Mouse (Mus musculus) hindbrain, embryonic 11.5 days (tissue): ENCODE data around the gene Gm28048. TPM values are rescaled to one million over a fixed set of nuclear protein-coding genes. Genes with fewer than 3 reads are reported as not detected.
A peak's percentile ranks its signal among the peaks of the same experiment; 100 is the strongest.

Source experiments
- ATAC-seq: fragments of 200-750 bp; cut with Nextera tagmentation; 2 replicates; pipeline ENCODE4 v1.8.0; 2017; ENCODE audit warnings: mild to moderate bottlenecking, moderate TSS enrichment, moderate library complexity; ENCODE audit not compliant: low FRiP score
- DNase-seq: peaks from one replicate; pipeline ENCODE4 v3.0.0-alpha.2; 2015; ENCODE audit warnings: low spot score
- H3K27ac ChIP-seq: fragments of 300-500 bp; sonication (generic); 2 replicates; pipeline ENCODE4 v1.5.1; 2014; ENCODE audit warnings: mild to moderate bottlenecking, low read depth, low read length
- H3K27me3 ChIP-seq: fragments of 300-500 bp; sonication (generic); 2 replicates; pipeline ENCODE4 v1.6.1; 2014; ENCODE audit warnings: mild to moderate bottlenecking, low read length, moderate library complexity, mixed read lengths; ENCODE audit not compliant: control insufficient read depth, insufficient read depth
- H3K36me3 ChIP-seq: fragments of 300-500 bp; sonication (generic); 2 replicates; pipeline ENCODE4 v1.6.1; 2014; ENCODE audit warnings: mild to moderate bottlenecking, low read length, moderate library complexity, mixed read lengths; ENCODE audit not compliant: control insufficient read depth, insufficient read depth
- H3K4me1 ChIP-seq: fragments of 300-500 bp; sonication (generic); replicated peaks from 2 replicates; pipeline ENCODE4 v1.6.1; 2014; ENCODE audit warnings: low read length, mixed read lengths; ENCODE audit not compliant: control insufficient read depth, insufficient read depth
- H3K4me2 ChIP-seq: fragments of 300-500 bp; sonication (generic); replicated peaks from 2 replicates; pipeline ENCODE4 v1.6.1; 2014; ENCODE audit warnings: mild to moderate bottlenecking, low read depth, low read length
- H3K4me3 ChIP-seq: fragments of 300-500 bp; sonication (generic); 2 replicates; pipeline ENCODE4 v1.5.1; 2014; ENCODE audit warnings: low read depth, low read length
- H3K9ac ChIP-seq: fragments of 300-500 bp; sonication (generic); 2 replicates; pipeline ENCODE4 v1.6.1; 2014; ENCODE audit warnings: low read depth, low read length
- H3K9me3 ChIP-seq: fragments of 300-500 bp; sonication (generic); 2 replicates; pipeline ENCODE4 v1.6.1; 2016; ENCODE audit warnings: low read length; ENCODE audit not compliant: control insufficient read depth
- WGBS: fragments of 180-500 bp; shearing (Covaris S2); extraction: QIAGEN DNeasy Blood & Tissue Kit; methylation state at CpG from one replicate; pipeline ENCODE4 v1.1.7; 2014; 5-methylcytosine and 5-hydroxymethylcytosine counted together
- polyA plus RNA-seq: library from polyadenylated mRNA; unstranded; fragments of >200 nt; fragmentation: Nextera tagmentation; extraction: Ambion mirVana; gene quantifications from 2 replicates; pipeline ENCODE4 v1.2.1, GENCODE M21; 2014

Gm28048 gene
- polyA plus RNA-seq, 1 experiment from 2014 or later = 4.8 TPM

DNA sequence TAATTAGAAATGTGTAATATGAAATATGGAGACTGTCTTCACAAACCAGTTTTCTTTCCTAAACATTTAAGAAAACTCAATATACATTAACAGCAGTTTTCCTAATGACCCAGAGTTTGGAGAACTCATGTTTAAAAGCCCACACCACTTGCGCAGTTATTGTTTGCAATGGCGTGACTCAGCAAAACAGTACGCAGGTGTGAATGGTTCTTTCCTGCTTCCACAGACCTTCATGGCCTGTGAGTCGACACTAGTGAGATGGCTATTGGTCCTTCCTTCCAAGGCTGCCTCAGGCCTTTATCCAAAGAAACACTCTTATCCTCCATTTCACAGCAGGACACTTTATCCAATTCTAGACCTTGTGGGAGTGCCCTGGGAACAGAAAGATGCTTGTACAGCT is 84.2 kb downstream of the Gm28048 start:
- no peaks in the 10 kb centered on the region for H3K4me1 ChIP-seq
- 95% methylated on average over 4 of the region's 4 CpGs for WGBS
- no peak overlapping the region for H3K4me2 ChIP-seq
- no peaks in the 10 kb centered on the region for H3K9me3 ChIP-seq
- no peak overlapping the region for H3K27ac ChIP-seq
- H3K27me3 ChIP-seq = no peaks in the 10 kb centered on the region
- no peak for ATAC-seq
- H3K4me3 ChIP-seq = no peak overlapping the region
- no peak for DNase-seq
- H3K9ac ChIP-seq = no peak overlapping the region
- no peaks in the 10 kb centered on the region; the same call in 1 of the 2 replicates for H3K36me3 ChIP-seq

DNA sequence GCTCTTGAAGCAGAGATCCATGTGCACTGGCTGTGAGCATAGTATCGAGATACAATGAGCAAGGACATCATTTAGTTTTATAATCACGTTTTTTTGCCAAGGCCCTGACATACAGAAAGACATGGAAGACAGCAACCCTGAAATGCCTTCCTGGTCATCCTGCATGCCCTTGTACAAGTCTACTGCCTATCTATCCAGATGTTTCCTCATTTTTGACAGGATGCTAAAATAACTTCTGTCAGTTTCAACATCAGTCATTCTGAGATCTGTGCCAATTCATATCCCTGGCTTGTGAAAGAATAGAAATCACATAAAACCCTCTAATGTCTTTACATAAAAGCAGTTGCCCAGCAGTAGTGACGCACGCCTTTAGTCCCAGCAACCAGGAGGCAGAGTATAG is 84.8 kb downstream of the Gm28048 start:
- Histone ChIP-seq H3K27ac (no peak overlapping the region), H3K4me2 (no peak overlapping the region), H3K4me3 (no peak overlapping the region), H3K9me3 (no peaks in the 10 kb centered on the region), H3K36me3 (no peaks in the 10 kb centered on the region; the same call in 1 of the 2 replicates), H3K4me1 (no peaks in the 10 kb centered on the region), H3K27me3 (no peaks in the 10 kb centered on the region), H3K9ac (no peak overlapping the region)
- WGBS = 95% methylated on average over 4 of the region's 4 CpGs
- ATAC-seq = no peak
- DNase-seq = no peak

DNA sequence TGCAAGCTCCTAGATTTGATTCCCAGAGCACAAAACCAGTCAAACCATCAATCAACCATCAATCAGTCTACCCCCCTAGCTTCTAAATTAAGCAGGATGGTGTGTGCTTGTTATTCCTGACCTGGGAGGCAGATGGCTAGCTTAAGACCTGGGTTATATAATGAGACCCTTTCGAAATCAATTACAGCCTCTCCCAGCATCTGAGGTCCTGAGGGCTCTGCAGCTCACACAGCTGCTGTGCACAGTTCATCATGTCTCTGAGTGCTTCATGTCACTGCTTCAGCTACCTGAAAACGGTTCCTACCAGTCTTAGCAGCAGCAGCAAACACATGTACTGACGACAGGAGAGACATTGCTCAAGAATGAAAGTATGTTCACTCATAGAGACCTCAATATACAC is 88.8 kb downstream of the Gm28048 start:
- Histone ChIP-seq H3K4me1 (no peaks in the 10 kb centered on the region), H3K4me3 (no peak overlapping the region), H3K4me2 (no peak overlapping the region), H3K27me3 (no peaks in the 10 kb centered on the region), H3K27ac (no peak overlapping the region), H3K9ac (no peak overlapping the region), H3K36me3 (no peaks in the 10 kb centered on the region), H3K9me3 (no peaks in the 10 kb centered on the region)
- DNase-seq (peak; percentile 31), ATAC-seq (peak; percentile 86)
- WGBS = 61% methylated on average over 3 of the region's 3 CpGs

DNA sequence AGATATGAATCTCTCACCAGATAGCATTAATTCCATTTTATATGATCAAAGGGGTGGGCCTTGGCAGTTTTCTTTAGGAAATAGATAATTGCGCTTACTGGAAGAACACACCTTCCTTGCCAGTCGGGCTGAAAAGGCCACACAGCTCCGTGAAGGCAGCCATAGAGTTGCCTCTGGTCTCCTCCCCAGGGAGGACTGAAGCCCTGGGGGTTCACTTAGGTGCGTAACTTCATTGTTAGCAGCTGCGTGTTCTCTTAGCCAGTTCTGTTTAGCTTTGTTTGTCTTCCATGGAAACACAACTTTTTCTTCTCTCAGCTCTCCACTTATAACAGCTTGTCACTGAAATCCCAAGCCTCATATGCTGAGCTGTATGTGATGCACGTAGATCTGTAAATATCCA is 89.4 kb downstream of the Gm28048 start:
- no peak overlapping the region for H3K27ac ChIP-seq
- H3K4me2 ChIP-seq = no peak overlapping the region
- ATAC-seq = no peak
- no peak overlapping the region for H3K4me3 ChIP-seq
- no peak overlapping the region for H3K9ac ChIP-seq
- no peaks in the 10 kb centered on the region for H3K27me3 ChIP-seq
- H3K9me3 ChIP-seq = no peaks in the 10 kb centered on the region
- H3K4me1 ChIP-seq = no peaks in the 10 kb centered on the region
- H3K36me3 ChIP-seq = no peaks in the 10 kb centered on the region
- no peak for DNase-seq
- 74% methylated on average over 6 of the region's 6 CpGs for WGBS

DNA sequence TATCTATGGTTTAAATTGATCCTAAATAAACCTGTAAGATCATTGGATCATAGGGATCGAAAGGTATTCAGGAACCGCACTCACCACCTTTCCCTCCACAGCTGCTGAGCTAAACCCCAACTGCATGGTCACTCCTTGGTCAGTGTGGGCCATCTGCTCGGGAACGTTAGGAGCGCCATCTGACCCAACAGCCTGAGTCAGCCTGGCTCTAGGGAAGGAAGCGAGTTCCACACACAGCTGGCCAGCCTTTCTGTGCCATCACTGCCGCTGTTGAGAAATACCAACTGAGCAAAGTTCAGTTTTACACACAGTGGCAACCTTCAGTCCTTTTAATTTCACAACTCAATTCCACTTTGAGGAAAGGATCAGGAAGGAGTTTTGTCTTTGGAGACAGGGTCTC is 90.0 kb downstream of the Gm28048 start:
- ATAC-seq (no peak), DNase-seq (no peak)
- H3K9ac ChIP-seq = no peak overlapping the region
- H3K4me1 ChIP-seq = no peaks in the 10 kb centered on the region
- no peaks in the 10 kb centered on the region for H3K27me3 ChIP-seq
- no peak overlapping the region for H3K4me3 ChIP-seq
- no peaks in the 10 kb centered on the region for H3K9me3 ChIP-seq
- H3K4me2 ChIP-seq = no peak overlapping the region
- H3K27ac ChIP-seq = no peak overlapping the region
- H3K36me3 ChIP-seq = no peaks in the 10 kb centered on the region
- WGBS = 83% methylated on average over 7 of the region's 7 CpGs

DNA sequence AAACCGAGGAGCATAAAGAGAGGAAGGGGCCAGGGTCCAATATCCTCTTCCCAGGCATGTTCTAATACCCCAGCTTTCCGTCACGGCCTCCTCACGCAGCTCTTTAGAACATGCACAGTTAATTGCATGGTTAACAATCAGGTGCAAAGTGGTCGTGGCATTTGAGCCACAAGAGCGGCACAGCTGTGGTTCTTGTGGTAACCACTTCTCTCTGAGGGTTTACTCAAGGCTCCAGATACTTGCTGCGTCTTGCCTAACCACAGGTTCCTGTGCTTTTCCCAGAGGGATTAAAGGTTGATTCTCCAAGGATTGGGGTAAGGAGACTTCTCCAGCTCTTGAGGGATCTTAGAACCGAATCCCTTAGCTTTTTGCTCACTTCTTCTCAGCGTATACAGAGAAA is 90.6 kb downstream of the Gm28048 start:
- H3K4me3 ChIP-seq = no peak overlapping the region
- no peak for DNase-seq
- no peaks in the 10 kb centered on the region for H3K27me3 ChIP-seq
- no peak overlapping the region for H3K27ac ChIP-seq
- no peaks in the 10 kb centered on the region for H3K36me3 ChIP-seq
- no peaks in the 10 kb centered on the region for H3K9me3 ChIP-seq
- ATAC-seq = no peak
- 85% methylated on average over 9 of the region's 9 CpGs for WGBS
- no peaks in the 10 kb centered on the region for H3K4me1 ChIP-seq
- H3K9ac ChIP-seq = no peak overlapping the region
- H3K4me2 ChIP-seq = no peak overlapping the region

DNA sequence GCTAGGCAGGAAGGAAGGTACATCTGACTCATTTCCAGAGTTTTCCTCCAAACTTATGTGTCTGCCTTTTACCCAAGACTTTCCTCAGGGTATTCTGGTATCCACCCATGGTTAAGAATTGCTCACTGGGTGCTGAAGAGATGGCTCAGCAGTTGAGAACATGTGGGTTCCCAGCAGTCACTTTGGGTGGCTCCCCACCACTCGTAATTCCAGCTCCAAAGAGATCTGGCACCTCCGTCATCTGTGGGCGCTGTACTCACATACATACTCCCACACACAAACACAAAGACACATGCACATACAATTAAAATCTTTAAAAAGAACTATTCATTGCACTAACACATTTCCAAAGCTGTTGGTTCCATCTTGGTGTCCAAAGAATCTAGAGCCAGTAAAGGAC is 92.7 kb downstream of the Gm28048 start:
- WGBS = 96% methylated on average over 3 of the region's 3 CpGs
- ATAC-seq (no peak), DNase-seq (no peak)
- Histone ChIP-seq H3K36me3 (no peaks in the 10 kb centered on the region), H3K9ac (no peak overlapping the region), H3K9me3 (no peaks in the 10 kb centered on the region), H3K27me3 (no peaks in the 10 kb centered on the region), H3K4me3 (no peak overlapping the region), H3K4me2 (no peak overlapping the region), H3K4me1 (no peaks in the 10 kb centered on the region), H3K27ac (no peak overlapping the region)

DNA sequence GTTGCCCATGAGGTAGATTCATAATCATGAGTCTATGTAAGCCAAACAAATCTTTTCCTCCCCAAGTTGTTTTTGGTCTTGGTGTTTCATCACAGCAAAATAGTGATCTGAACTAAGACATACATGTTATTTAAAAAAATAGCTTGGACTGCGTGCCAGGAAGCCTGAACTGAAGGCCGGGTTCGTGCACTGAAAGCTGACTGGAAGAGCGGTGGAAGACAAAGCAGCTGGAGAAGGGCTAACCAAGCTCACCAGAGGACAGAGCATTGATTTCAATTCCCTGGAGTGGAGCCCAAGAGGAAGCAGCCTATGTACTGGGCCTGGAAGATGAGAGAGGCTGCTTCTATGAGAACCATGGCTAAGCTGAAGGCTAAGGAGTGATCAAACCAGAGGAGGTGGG is 94.9 kb downstream of the Gm28048 start:
- H3K4me2 ChIP-seq = no peak overlapping the region
- H3K9ac ChIP-seq = no peak overlapping the region
- no peaks in the 10 kb centered on the region for H3K4me1 ChIP-seq
- H3K4me3 ChIP-seq = no peak overlapping the region
- H3K27me3 ChIP-seq = no peaks in the 10 kb centered on the region
- no peaks in the 10 kb centered on the region for H3K36me3 ChIP-seq
- no peak overlapping the region for H3K27ac ChIP-seq
- DNase-seq (no peak), ATAC-seq (no peak)
- WGBS = 90% methylated on average over 4 of the region's 4 CpGs
- no peaks in the 10 kb centered on the region for H3K9me3 ChIP-seq

DNA sequence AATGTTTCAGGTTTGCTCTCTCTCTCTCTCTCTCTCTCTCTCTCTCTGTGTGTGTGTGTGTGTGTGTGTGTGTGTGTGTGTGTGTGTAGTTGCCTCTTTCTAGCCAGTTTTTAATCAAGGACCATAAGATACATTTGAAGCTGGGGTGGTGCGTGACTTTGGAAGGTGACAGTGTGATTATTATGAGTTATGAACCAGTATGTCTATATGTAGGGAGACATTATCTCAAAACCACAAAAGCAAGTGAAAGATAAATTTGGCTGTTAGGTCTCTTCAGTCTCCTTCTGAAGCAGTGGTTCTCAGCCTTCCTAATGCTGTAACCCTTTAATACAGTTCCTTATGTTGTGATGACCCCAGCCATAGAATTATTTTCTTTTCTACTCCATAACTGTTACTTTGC is 96.5 kb downstream of the Gm28048 start:
- Histone ChIP-seq H3K9me3 (no peaks in the 10 kb centered on the region), H3K9ac (no peak overlapping the region), H3K4me3 (no peak overlapping the region), H3K4me1 (no peaks in the 10 kb centered on the region), H3K4me2 (no peak overlapping the region), H3K27ac (no peak overlapping the region), H3K36me3 (no peaks in the 10 kb centered on the region), H3K27me3 (no peaks in the 10 kb centered on the region)
- ATAC-seq = no peak
- no peak for DNase-seq
- WGBS = 81% methylated on average over 1 of the region's 1 CpGs
